Mouse (Mus musculus): ENCODE measurements around the gene Ambra1. TPM values are rescaled to one million over a fixed set of nuclear protein-coding genes. Genes with fewer than 3 reads are reported as not detected.

Gene Ambra1
- polyA plus RNA-seq, 1 experiment from 2014 or later: 10.4 TPM

DNA sequence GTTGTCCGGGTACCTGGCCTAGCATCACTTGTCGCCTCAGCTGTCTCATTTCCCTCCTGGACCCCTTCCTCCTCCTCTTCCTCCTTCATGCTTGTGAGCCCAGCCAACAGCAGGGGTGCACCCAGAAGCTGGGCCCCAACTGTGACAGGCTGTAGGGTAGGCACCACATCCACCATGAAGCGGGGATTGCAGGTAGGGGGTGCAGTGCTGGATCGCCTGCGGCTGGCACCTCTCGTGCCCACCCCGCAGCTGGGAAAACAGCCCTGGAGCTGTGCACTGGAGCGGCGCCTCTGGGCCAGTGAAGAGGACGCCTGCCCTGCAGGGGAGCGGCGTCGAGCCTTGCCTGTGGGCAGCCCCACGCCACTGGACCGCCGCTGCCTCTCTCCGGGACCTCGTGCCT lies 215.5 kb downstream of the Ambra1 start, which contains the start of gene Gm9821:
Gene Gm9821 (plus strand): TSS at position 221 of the 400 bp plus-strand sequence.
- no peak for ATAC-seq (ENCODE audit: extremely low read depth, insufficient number of reproducible peaks, low FRiP score, low TSS enrichment)
- Histone ChIP-seq H3K9me3 (no peaks in the 10 kb centered on the region), H3K27ac (replicated peaks) (peak within 1 kb of the TSS; percentile 99), H3K27me3 (replicated peaks) (no peaks in the 10 kb centered on the region), H3K9ac (peak within 1 kb of the TSS; percentile 88), H3K4me3 (no peak within 1 kb of the TSS), H3K4me2 (peak within 1 kb of the TSS; percentile 74), H3K36me3 (peaks cover 42% of the 10 kb centered on the region), H3K4me1 (peaks cover 79% of the 10 kb centered on the region)
- 86% methylated on average over 18 of the region's 18 CpGs for WGBS

GRCm38 (mm10) chr2:91946836-91947235 lies 216.9 kb downstream of the Ambra1 start:
- no peaks in the 10 kb centered on the region for H3K9me3 ChIP-seq
- peaks cover 29% of the 10 kb centered on the region for H3K36me3 ChIP-seq
- H3K4me3 ChIP-seq: no peak overlapping the region
- H3K4me2 ChIP-seq: peak overlapping the region; percentile 74
- H3K27me3 ChIP-seq (replicated peaks): no peaks in the 10 kb centered on the region
- peak overlapping the region; percentile 88 for H3K9ac ChIP-seq
- H3K27ac ChIP-seq (replicated peaks): peak overlapping the region; percentile 99
- 38% methylated on average over 6 of the region's 6 CpGs for WGBS
- ATAC-seq (ENCODE audit: extremely low read depth, insufficient number of reproducible peaks, low FRiP score, low TSS enrichment): no peak
- H3K4me1 ChIP-seq: peaks cover 89% of the 10 kb centered on the region

DNA sequence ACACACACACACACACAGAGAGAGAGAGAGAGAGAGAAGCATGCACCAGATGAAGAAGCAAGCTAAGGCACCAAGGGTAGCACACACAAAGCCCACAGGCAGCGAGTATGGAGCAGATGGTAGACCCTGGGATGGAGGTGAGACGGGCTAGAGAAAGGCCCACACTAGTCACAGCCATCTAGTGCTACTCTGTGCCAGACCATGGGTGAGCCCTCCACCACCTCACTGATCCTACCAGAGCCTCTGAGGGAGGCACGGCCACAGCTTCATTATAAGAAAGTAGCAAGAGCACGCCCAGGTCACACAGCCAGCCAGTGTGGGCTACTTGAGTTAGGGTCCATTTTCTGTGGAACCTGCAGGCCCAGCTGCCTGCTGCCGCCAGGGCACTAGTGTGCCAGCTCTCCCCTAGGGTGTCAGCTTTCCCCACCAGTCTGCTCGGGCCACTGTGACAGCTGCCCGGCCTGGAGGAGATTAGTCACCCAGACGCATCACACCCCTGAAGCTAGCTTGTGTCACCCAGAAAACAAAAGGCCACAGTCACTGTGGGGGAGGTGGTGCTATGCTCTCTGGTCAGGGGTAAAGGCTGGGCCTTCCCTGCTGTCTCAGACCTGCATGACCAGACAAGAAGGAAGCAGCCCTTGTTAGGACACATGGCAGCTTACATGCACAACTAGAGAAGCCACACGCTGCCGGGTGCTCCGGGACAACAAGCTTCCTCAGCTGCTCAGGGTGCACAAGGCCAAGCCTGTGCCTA lies 217.6 kb downstream of the Ambra1 start:
- Histone ChIP-seq H3K4me3 (peak overlapping the region; percentile 29), H3K36me3 (peaks cover 21% of the 10 kb centered on the region), H3K9me3 (no peaks in the 10 kb centered on the region), H3K4me2 (peak overlapping the region; percentile 74), H3K9ac (peak overlapping the region; percentile 88), H3K27ac (replicated peaks) (peak overlapping the region; percentile 99), H3K4me1 (peaks cover 87% of the 10 kb centered on the region), H3K27me3 (replicated peaks) (no peaks in the 10 kb centered on the region)
- WGBS: 39% methylated on average over 11 of the region's 11 CpGs
- peak; percentile 20; the same call in 1 of the 2 replicates for ATAC-seq (ENCODE audit: extremely low read depth, insufficient number of reproducible peaks, low FRiP score, low TSS enrichment)

- peak overlapping the region; percentile 74 for H3K4me2 ChIP-seq
- peaks cover 86% of the 10 kb centered on the region for H3K4me1 ChIP-seq
- H3K27me3 ChIP-seq (replicated peaks): no peaks in the 10 kb centered on the region
- H3K27ac ChIP-seq (replicated peaks): peak overlapping the region; percentile 99
- peaks cover 21% of the 10 kb centered on the region for H3K36me3 ChIP-seq
- no peak for ATAC-seq (ENCODE audit: extremely low read depth, insufficient number of reproducible peaks, low FRiP score, low TSS enrichment)
- no peaks in the 10 kb centered on the region for H3K9me3 ChIP-seq
- 42% methylated on average over 6 of the region's 6 CpGs for WGBS
- H3K4me3 ChIP-seq: peak overlapping the region; percentile 29
- peak overlapping the region; percentile 88 for H3K9ac ChIP-seq
Observed at GRCm38 (mm10) chr2:91948151-91948509, 218.2 kb downstream of the Ambra1 start.

DNA sequence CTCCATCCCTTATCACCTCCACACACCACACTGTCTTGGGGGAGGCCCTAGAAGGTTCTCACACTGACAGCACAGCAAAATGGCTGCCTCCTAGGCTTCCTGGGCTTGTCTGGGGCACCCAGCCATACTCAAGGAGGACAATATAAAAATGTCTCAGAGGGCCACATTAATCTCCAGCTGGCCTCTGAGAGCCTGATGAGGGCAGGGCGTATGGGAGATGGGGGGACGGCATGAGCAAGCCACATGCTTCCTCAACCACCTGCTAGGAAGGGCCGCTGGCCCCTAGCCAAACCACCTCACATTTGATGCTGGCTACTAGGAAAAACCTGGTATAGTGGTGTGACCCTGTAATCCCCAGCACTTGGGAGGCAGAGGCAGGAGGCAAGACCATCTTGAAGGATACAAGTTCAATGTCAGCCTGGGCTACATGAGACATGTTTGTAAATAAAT lies 218.9 kb downstream of the Ambra1 start:
- no peaks in the 10 kb centered on the region for H3K27me3 ChIP-seq (replicated peaks)
- peaks cover 16% of the 10 kb centered on the region for H3K36me3 ChIP-seq
- WGBS: 56% methylated on average over 3 of the region's 3 CpGs
- peak overlapping the region; percentile 74 for H3K4me2 ChIP-seq
- H3K9me3 ChIP-seq: no peaks in the 10 kb centered on the region
- ATAC-seq (ENCODE audit: extremely low read depth, insufficient number of reproducible peaks, low FRiP score, low TSS enrichment): no peak
- H3K4me3 ChIP-seq: peak overlapping the region; percentile 48
- peaks cover 92% of the 10 kb centered on the region for H3K4me1 ChIP-seq
- peak overlapping the region; percentile 88 for H3K9ac ChIP-seq
- peak overlapping the region; percentile 99 for H3K27ac ChIP-seq (replicated peaks)

DNA sequence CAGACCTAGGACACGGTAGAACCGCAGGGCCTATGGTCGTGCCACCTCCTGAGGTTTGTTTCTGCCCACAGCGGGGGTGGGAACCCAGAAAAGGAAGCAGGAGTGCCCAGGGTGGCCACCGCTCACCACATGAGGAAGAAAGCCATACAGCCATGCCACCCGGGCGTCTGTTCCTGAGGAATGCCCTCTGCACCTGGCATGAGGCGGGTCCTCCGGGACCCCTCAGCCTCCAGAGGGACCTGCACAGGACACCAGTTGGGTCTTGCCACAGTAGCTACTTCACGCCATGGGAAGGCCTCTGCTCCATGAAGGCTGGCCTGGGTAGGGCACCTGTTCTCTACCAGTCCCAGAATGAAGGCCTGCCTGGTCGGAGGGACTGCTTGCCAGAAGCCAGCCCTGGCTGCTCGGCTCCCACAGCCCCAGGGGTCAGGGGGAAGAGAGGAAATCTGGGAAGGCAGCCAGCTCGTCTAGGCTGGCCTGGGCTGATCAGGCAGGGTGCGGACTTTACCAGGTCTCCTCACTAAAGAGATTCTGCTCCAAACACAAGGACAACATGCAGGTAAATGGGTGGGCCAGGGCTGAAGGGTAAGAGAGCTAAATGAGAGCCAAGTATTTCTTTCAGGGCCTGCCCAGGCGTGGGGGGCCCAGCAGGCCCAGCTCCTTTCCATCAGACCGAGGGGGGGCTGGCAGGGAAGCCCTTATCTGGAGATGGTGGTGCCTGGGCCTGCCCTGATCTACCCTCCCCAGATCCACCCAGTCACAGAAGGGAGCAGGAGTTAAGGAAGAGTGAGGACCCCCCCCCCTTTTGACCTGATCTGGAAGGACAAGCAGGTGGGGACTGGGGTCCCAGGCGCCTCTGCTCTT lies 219.7 kb downstream of the Ambra1 start:
- no peaks in the 10 kb centered on the region for H3K27me3 ChIP-seq (replicated peaks)
- H3K27ac ChIP-seq (replicated peaks): peak overlapping the region; percentile 99
- 48% methylated on average over 16 of the region's 17 CpGs for WGBS
- peak overlapping the region; percentile 74 for H3K4me2 ChIP-seq
- no peaks in the 10 kb centered on the region for H3K9me3 ChIP-seq
- peak overlapping the region; percentile 88 for H3K9ac ChIP-seq
- peak; percentile 23; the same call in 1 of the 2 replicates for ATAC-seq (ENCODE audit: extremely low read depth, insufficient number of reproducible peaks, low FRiP score, low TSS enrichment)
- peak overlapping the region; percentile 48 for H3K4me3 ChIP-seq
- peaks cover 12% of the 10 kb centered on the region for H3K36me3 ChIP-seq
- H3K4me1 ChIP-seq: peaks cover 92% of the 10 kb centered on the region

DNA sequence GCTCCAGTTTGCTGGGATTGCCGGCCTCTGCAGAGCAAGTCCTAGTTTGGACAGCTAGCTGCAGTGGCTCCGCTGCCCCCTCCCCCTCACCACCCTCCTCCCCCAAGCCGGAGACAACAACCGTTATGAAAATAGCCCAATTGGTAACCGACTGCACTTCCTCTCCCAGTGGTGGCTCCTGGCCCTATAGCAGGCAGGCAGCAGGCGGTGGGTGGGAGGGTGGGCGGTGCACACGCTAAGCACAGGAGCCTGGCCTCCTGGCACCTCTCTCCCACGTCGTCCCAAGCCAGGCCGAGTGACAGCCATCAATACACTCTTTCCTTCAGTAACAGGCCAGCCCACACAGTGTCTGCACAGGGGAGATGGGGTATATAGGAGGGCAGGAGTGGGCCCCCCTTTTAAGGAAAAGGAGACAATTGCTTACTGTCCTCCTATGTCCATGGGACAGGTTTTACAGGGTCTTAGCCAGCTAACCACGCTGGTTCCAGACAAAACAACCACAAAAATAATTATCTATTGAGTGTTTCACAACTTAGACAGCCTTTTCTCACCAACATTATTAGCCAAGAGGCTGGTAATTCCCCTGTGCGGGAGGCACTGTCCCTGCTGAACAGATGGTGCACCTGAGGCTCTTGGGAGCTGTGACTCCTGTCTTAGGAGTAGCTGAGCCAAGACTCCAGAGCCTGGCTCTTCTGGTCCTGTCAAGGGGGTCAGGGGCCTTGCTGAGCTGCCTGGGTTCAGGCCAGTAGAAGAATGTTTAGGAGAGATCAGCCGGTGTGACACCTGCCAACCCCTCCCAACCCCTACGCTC lies 220.5 kb downstream of the Ambra1 start:
- Histone ChIP-seq H3K36me3 (peaks cover 3% of the 10 kb centered on the region), H3K4me1 (peaks cover 93% of the 10 kb centered on the region), H3K27ac (replicated peaks) (peak overlapping the region; percentile 99), H3K9me3 (no peaks in the 10 kb centered on the region), H3K4me2 (peak overlapping the region; percentile 74), H3K27me3 (replicated peaks) (no peaks in the 10 kb centered on the region), H3K4me3 (peak overlapping the region; percentile 48), H3K9ac (peak overlapping the region; percentile 88)
- ATAC-seq (ENCODE audit: extremely low read depth, insufficient number of reproducible peaks, low FRiP score, low TSS enrichment): peak; percentile 51; the same call in 1 of the 2 replicates
- 14% methylated on average over 15 of the region's 15 CpGs for WGBS

DNA sequence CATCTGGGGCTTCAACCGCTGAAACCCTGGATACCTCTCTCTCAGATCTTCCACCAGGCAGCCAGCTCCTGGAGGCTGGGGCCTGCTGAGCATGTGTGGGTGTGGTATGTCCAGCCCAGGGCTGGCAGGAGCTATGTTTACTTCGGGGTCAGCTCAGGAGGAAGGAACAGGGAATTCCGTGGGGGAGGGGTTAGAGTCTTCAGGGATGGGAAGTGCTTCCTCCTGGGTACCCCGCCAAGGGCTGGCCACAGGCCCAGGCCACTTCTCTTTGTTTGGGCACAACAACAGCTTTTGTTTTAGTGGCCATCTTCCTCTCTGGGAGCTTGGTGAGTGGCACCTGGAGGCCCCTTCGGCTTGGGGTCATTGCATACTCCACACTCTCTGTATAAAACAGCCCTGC lies 223.9 kb downstream of the Ambra1 start:
- Histone ChIP-seq H3K4me3 (no peak overlapping the region), H3K9ac (peak overlapping the region; percentile 63), H3K9me3 (no peaks in the 10 kb centered on the region), H3K4me2 (peak overlapping the region; percentile 33; the same call in 1 of the 2 replicates), H3K27me3 (replicated peaks) (no peaks in the 10 kb centered on the region), H3K4me1 (peaks cover 93% of the 10 kb centered on the region), H3K27ac (replicated peaks) (peak overlapping the region; percentile 85), H3K36me3 (peaks cover 4% of the 10 kb centered on the region; the same call in 1 of the 2 replicates)
- no peak for ATAC-seq (ENCODE audit: extremely low read depth, insufficient number of reproducible peaks, low FRiP score, low TSS enrichment)
- 10% methylated on average over 5 of the region's 5 CpGs for WGBS

- H3K27ac ChIP-seq (replicated peaks): peak overlapping the region; percentile 92
- peaks cover 7% of the 10 kb centered on the region; the same call in 1 of the 2 replicates for H3K36me3 ChIP-seq
- peak overlapping the region; percentile 52 for H3K9ac ChIP-seq
- 81% methylated on average over 4 of the region's 4 CpGs for WGBS
- no peak for ATAC-seq (ENCODE audit: extremely low read depth, insufficient number of reproducible peaks, low FRiP score, low TSS enrichment)
- H3K4me2 ChIP-seq: no peak overlapping the region
- peaks cover 93% of the 10 kb centered on the region for H3K4me1 ChIP-seq
- no peak overlapping the region for H3K4me3 ChIP-seq
- H3K9me3 ChIP-seq: no peaks in the 10 kb centered on the region
- no peaks in the 10 kb centered on the region for H3K27me3 ChIP-seq (replicated peaks)
Observed at GRCm38 (mm10) chr2:91955121-91955591, 225.2 kb downstream of the Ambra1 start.

DNA sequence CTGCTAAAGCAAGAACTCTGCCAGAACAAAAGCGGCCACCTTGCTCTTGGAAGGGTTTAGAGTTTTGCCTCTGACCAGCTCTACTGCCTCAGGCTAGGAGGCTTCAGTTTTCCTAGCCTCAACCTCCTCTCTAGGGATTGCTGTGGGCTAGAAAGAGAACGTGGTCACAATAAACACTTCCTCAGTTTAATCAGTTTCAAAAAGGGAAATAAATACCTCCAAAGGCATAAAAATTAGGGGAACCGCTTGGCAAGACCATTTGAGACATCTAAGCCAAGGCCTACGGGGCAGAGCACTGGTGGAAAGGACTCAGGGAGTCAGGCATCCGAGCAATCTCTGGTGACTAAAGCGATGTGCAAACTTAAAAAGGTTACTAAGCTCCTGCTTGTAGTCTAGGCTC lies 225.9 kb downstream of the Ambra1 start:
- Histone ChIP-seq H3K36me3 (peaks cover 8% of the 10 kb centered on the region; the same call in 1 of the 2 replicates), H3K9ac (peak overlapping the region; percentile 52), H3K27me3 (replicated peaks) (no peaks in the 10 kb centered on the region), H3K4me1 (peaks cover 92% of the 10 kb centered on the region), H3K4me3 (no peak overlapping the region), H3K27ac (replicated peaks) (peak overlapping the region; percentile 92), H3K4me2 (no peak overlapping the region), H3K9me3 (no peaks in the 10 kb centered on the region)
- no peak for ATAC-seq (ENCODE audit: extremely low read depth, insufficient number of reproducible peaks, low FRiP score, low TSS enrichment)
- WGBS: 76% methylated on average over 6 of the region's 6 CpGs

Data from heart, embryonic 13.5 days (tissue).